Mouse (Mus musculus): ENCODE measurements around the gene Msantd3. TPM values are rescaled to one million over a fixed set of nuclear protein-coding genes. Genes with fewer than 3 reads are reported as not detected.
A peak's percentile ranks its signal among the peaks of the same experiment; 100 is the strongest.

Gene Msantd3
- polyA plus RNA-seq (2015; fragmentation: Nextera tagmentation; extraction: Ambion mirVana): 36.2 and 43.9 TPM in 2 replicates

GRCm38 (mm10) chr4:48539841-48540575, at the start of gene Msantd3:
TSS of gene Msantd3 (plus strand) at chr4:48539935.
- ATAC-seq (ENCODE audit: low read depth): peak; percentile 52
- under 1% methylated on average over 74 of the region's 86 CpGs for WGBS
- Histone ChIP-seq H3K9me3 (no peaks in the 10 kb centered on the region), H3K4me2 (peak within 1 kb of the TSS; percentile 83), H3K4me3 (peak within 1 kb of the TSS; percentile 86), H3K4me1 (replicated peaks) (peaks cover 46% of the 10 kb centered on the region), H3K27me3 (no peaks in the 10 kb centered on the region), H3K27ac (replicated peaks) (peak within 1 kb of the TSS; percentile 96), H3K9ac (peak within 1 kb of the TSS; percentile 98), H3K36me3 (no peaks in the 10 kb centered on the region)

GRCm38 (mm10) chr4:48491290-48491743, 48.4 kb upstream of the Msantd3 start:
- H3K27ac ChIP-seq (replicated peaks): no peak overlapping the region
- peak overlapping the region; percentile 36 for H3K4me3 ChIP-seq
- H3K4me2 ChIP-seq: peak overlapping the region; percentile 52
- peak; percentile 47; the same call in 1 of the 2 replicates for ATAC-seq (ENCODE audit: low read depth)
- H3K4me1 ChIP-seq (replicated peaks): peaks cover 7% of the 10 kb centered on the region; the same call in 1 of the 2 replicates
- no peaks in the 10 kb centered on the region for H3K9me3 ChIP-seq
- no peaks in the 10 kb centered on the region for H3K36me3 ChIP-seq
- H3K9ac ChIP-seq: peak overlapping the region; percentile 64
- 15% methylated on average over 14 of the region's 14 CpGs for WGBS
- H3K27me3 ChIP-seq: no peaks in the 10 kb centered on the region

GRCm38 (mm10) chr4:48492510-48492909, 47.2 kb upstream of the Msantd3 start:
- Histone ChIP-seq H3K4me1 (replicated peaks) (peaks cover 7% of the 10 kb centered on the region; the same call in 1 of the 2 replicates), H3K9ac (no peak overlapping the region), H3K27me3 (no peaks in the 10 kb centered on the region), H3K36me3 (no peaks in the 10 kb centered on the region), H3K4me3 (no peak overlapping the region), H3K4me2 (no peak overlapping the region), H3K27ac (replicated peaks) (no peak overlapping the region), H3K9me3 (no peaks in the 10 kb centered on the region)
- WGBS: 92% methylated on average over 2 of the region's 2 CpGs
- ATAC-seq (ENCODE audit: low read depth): no peak

GRCm38 (mm10) chr4:48510861-48511260, 28.9 kb upstream of the Msantd3 start:
- Histone ChIP-seq H3K27ac (replicated peaks) (no peak overlapping the region), H3K9me3 (peaks cover 9% of the 10 kb centered on the region; the same call in 1 of the 2 replicates)

GRCm38 (mm10) chr4:48529559-48529958, 10.2 kb upstream of the Msantd3 start:
- H3K4me1 ChIP-seq (replicated peaks): no peaks in the 10 kb centered on the region
- no peak overlapping the region for H3K4me3 ChIP-seq
- no peak for ATAC-seq (ENCODE audit: low read depth)
- WGBS: 92% methylated on average over 1 of the region's 1 CpGs
- H3K9ac ChIP-seq: no peak overlapping the region
- H3K36me3 ChIP-seq: no peaks in the 10 kb centered on the region
- H3K4me2 ChIP-seq: no peak overlapping the region
- no peak overlapping the region for H3K27ac ChIP-seq (replicated peaks)
- H3K9me3 ChIP-seq: no peaks in the 10 kb centered on the region
- no peaks in the 10 kb centered on the region for H3K27me3 ChIP-seq

More at GRCm38 (mm10) chr4:48510861-48511260, 28.9 kb upstream of the Msantd3 start:
- H3K4me3 ChIP-seq: no peak overlapping the region
- no peak overlapping the region for H3K9ac ChIP-seq
- no peak overlapping the region for H3K4me2 ChIP-seq
- no peaks in the 10 kb centered on the region for H3K4me1 ChIP-seq (replicated peaks)
- 32% methylated on average over 2 of the region's 2 CpGs for WGBS
- H3K27me3 ChIP-seq: no peaks in the 10 kb centered on the region
- no peaks in the 10 kb centered on the region for H3K36me3 ChIP-seq
- no peak for ATAC-seq (ENCODE audit: low read depth)

GRCm38 (mm10) chr4:48531804-48532601, 7.7 kb upstream of the Msantd3 start:
- WGBS: 77% methylated on average over 11 of the region's 11 CpGs
- ATAC-seq (ENCODE audit: low read depth): no peak
- H3K4me3 ChIP-seq: no peak overlapping the region
- H3K9me3 ChIP-seq: no peaks in the 10 kb centered on the region
- no peak overlapping the region for H3K27ac ChIP-seq (replicated peaks)
- H3K27me3 ChIP-seq: no peaks in the 10 kb centered on the region
- no peak overlapping the region for H3K4me2 ChIP-seq
- H3K36me3 ChIP-seq: no peaks in the 10 kb centered on the region
- no peak overlapping the region for H3K9ac ChIP-seq
- H3K4me1 ChIP-seq (replicated peaks): no peaks in the 10 kb centered on the region

GRCm38 (mm10) chr4:48536275-48536674, 3.5 kb upstream of the Msantd3 start:
- no peaks in the 10 kb centered on the region for H3K27me3 ChIP-seq
- no peak overlapping the region for H3K9ac ChIP-seq
- H3K9me3 ChIP-seq: no peaks in the 10 kb centered on the region
- peaks cover 9% of the 10 kb centered on the region for H3K4me1 ChIP-seq (replicated peaks)
- no peak overlapping the region for H3K4me2 ChIP-seq
- H3K4me3 ChIP-seq: no peak overlapping the region
- WGBS: 89% methylated on average over 5 of the region's 5 CpGs
- H3K36me3 ChIP-seq: no peaks in the 10 kb centered on the region
- ATAC-seq (ENCODE audit: low read depth): no peak
- no peak overlapping the region for H3K27ac ChIP-seq (replicated peaks)

GRCm38 (mm10) chr4:48537024-48537423, 2.7 kb upstream of the Msantd3 start:
- no peaks in the 10 kb centered on the region for H3K36me3 ChIP-seq
- H3K4me1 ChIP-seq (replicated peaks): peaks cover 17% of the 10 kb centered on the region
- H3K27ac ChIP-seq (replicated peaks): no peak overlapping the region
- no peak overlapping the region for H3K9ac ChIP-seq
- H3K27me3 ChIP-seq: no peaks in the 10 kb centered on the region
- no peak overlapping the region for H3K4me3 ChIP-seq
- no peak overlapping the region for H3K4me2 ChIP-seq
- H3K9me3 ChIP-seq: no peaks in the 10 kb centered on the region
- no peak for ATAC-seq (ENCODE audit: low read depth)
- 84% methylated on average over 5 of the region's 5 CpGs for WGBS

GRCm38 (mm10) chr4:48538581-48538980, 1.2 kb upstream of the Msantd3 start:
- Histone ChIP-seq H3K9me3 (no peaks in the 10 kb centered on the region), H3K36me3 (no peaks in the 10 kb centered on the region), H3K27ac (replicated peaks) (no peak overlapping the region), H3K4me2 (no peak overlapping the region), H3K4me1 (replicated peaks) (peaks cover 32% of the 10 kb centered on the region), H3K4me3 (no peak overlapping the region), H3K9ac (no peak overlapping the region), H3K27me3 (no peaks in the 10 kb centered on the region)
- 92% methylated on average over 2 of the region's 2 CpGs for WGBS
- no peak for ATAC-seq (ENCODE audit: low read depth)

- peak overlapping the region; percentile 86 for H3K4me3 ChIP-seq
- H3K9ac ChIP-seq: peak overlapping the region; percentile 98
- H3K4me2 ChIP-seq: peak overlapping the region; percentile 76
- no peaks in the 10 kb centered on the region for H3K9me3 ChIP-seq
- H3K27me3 ChIP-seq: no peaks in the 10 kb centered on the region
- no peaks in the 10 kb centered on the region for H3K36me3 ChIP-seq
- peaks cover 53% of the 10 kb centered on the region for H3K4me1 ChIP-seq (replicated peaks)
- peak; percentile 71 for ATAC-seq (ENCODE audit: low read depth)
- under 1% methylated on average over 23 of the region's 50 CpGs for WGBS
- H3K27ac ChIP-seq (replicated peaks): peak overlapping the region; percentile 96
Measured at GRCm38 (mm10) chr4:48540576-48541111, 909 bp downstream of the Msantd3 start.

- H3K4me3 ChIP-seq: peak overlapping the region; percentile 86
- WGBS: 3% methylated on average over 15 of the region's 15 CpGs
- H3K4me1 ChIP-seq (replicated peaks): peaks cover 63% of the 10 kb centered on the region
- no peaks in the 10 kb centered on the region for H3K36me3 ChIP-seq
- peak overlapping the region; percentile 76 for H3K4me2 ChIP-seq
- no peaks in the 10 kb centered on the region for H3K27me3 ChIP-seq
- H3K9ac ChIP-seq: peak overlapping the region; percentile 98
- H3K9me3 ChIP-seq: no peaks in the 10 kb centered on the region
- ATAC-seq (ENCODE audit: low read depth): no peak
- H3K27ac ChIP-seq (replicated peaks): 0 out of 2 replicates have a peak overlapping the region, but pooled peaks have one; percentile 4
Measured at GRCm38 (mm10) chr4:48541526-48542250, 2.0 kb downstream of the Msantd3 start.

Measured in neural tube, embryonic 13.5 days (tissue).